8 mouse cellular contexts compared by ENCODE assay signal in the genomic region with DNA sequence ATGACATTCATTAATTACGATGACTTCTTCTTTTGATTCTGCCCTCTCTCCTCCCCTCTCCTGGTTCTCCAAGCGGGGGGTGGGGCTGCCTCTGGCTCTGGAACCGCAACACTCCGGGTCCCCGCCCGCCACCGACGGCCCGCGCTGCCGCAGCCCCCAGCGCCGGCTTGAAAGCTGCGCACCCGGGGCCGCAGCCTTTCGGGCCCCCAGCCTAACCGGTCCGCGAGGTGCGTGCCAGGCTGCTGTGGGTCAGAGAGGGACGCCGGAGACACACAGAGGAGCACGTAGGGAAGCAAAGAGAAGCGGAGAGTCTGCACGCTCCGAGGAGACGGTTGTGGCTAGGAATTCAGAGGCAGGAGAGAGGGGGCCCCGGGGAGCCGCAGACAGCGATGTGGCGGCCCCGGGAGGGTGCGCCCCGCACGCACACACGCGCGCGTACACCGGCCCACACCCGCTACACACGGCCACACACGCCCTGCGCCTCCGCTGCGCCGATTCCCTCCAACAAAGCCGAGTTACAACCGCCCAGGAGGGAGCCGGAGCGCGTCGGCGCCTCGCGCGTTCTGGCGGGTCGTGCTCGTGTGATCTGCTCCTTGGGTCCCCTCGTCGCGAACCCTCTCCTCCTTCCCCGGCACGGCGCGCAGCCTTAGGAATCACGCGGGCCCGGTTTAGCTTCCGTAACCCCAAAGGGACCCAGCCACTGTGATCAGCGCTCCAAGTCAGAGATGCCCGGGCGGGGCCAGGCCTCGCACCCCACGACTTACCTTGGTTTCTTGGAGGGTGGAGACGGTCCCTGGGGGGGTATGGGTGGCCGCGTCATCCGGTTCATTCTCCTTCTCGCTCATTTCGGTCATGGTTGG. TPM values are rescaled to one million over a fixed set of nuclear protein-coding genes. Genes with fewer than 3 reads are reported as not detected.
DNase-seq lines count a peak whose midpoint lies in the region; ATAC-seq and TF ChIP-seq lines count a peak whose summit lies in the region.

No protein-coding gene starts in this region.

- H3K36me3 ChIP-seq in liver, adult 2 months (ENCODE audit: control insufficient read depth, insufficient read depth, low read length): no peaks in the 10 kb centered on the region
- no peaks in the 10 kb centered on the region for H3K36me3 ChIP-seq in forebrain, embryonic 16.5 days (ENCODE audit: control insufficient read depth, insufficient read depth)
- no peaks in the 10 kb centered on the region for H3K36me3 ChIP-seq in liver, embryonic 15.5 days (replicated peaks)

- peak overlapping the region; percentile 41; the same call in 1 of the 2 replicates for H3K4me3 ChIP-seq in liver, adult 2 months (ENCODE audit: insufficient read depth, low read depth, low read length)
- peak overlapping the region; percentile 55 for H3K4me3 ChIP-seq in forebrain, embryonic 16.5 days (replicated peaks; ENCODE audit: low read length)
- peak overlapping the region; percentile 31 for H3K4me3 ChIP-seq in liver, embryonic 15.5 days (replicated peaks)

- no peak for TF ChIP-seq CTCF in liver, adult 2 months (IDR thresholded peaks at IDR 0.05; ENCODE audit: low read depth, low read length)
- TF ChIP-seq CTCF in brain, embryonic 14.5 days (IDR thresholded peaks at IDR 0.05; ENCODE audit: borderline replicate concordance, extremely low read depth, insufficient read depth, insufficient read length): no peak

- peaks cover 18% of the 10 kb centered on the region; the same call in 1 of the 2 replicates for H3K27me3 ChIP-seq in liver, adult 2 months (ENCODE audit: control insufficient read depth, insufficient read depth, low read length)
- H3K27me3 ChIP-seq in forebrain, embryonic 16.5 days (replicated peaks; ENCODE audit: control insufficient read depth, insufficient read depth, low read length): peaks cover 28% of the 10 kb centered on the region
- peaks cover 94% of the 10 kb centered on the region for H3K27me3 ChIP-seq in liver, embryonic 15.5 days

- no peak for TF ChIP-seq POLR2A in liver, adult 2 months (IDR thresholded peaks at IDR 0.05; ENCODE audit: extremely low read depth, insufficient read depth, low read length)
- no peak for TF ChIP-seq POLR2A in brain, embryonic 14.5 days (IDR thresholded peaks at IDR 0.05; ENCODE audit: borderline replicate concordance, extremely low read depth, insufficient read depth, insufficient read length, poor library complexity, severe bottlenecking)

- DNase-seq in liver, adult 2 months (ENCODE audit: extremely low read depth, low read depth, low spot score): no peak
- DNase-seq in liver: no peak
- DNase-seq in brain, embryonic 14.5 days (ENCODE audit: low read depth): peak; percentile 64
- peak; percentile 41 for DNase-seq in spleen, adult 12 weeks (ENCODE audit: low spot score)
- no peak for DNase-seq in layer of hippocampus, postnatal 10 days (ENCODE audit: low spot score in 2 of 2)
- DNase-seq in gastrocnemius, postnatal 4 days (ENCODE audit: low spot score in 2 of 2): no peak

- H3K9me3 ChIP-seq in forebrain, embryonic 16.5 days (ENCODE audit: control insufficient read depth, low read length): no peaks in the 10 kb centered on the region
- no peaks in the 10 kb centered on the region for H3K9me3 ChIP-seq in liver, embryonic 15.5 days (replicated peaks)

- ATAC-seq in forebrain, embryonic 16.5 days: peak; percentile 51
- no peak for ATAC-seq in liver, embryonic 15.5 days (ENCODE audit: insufficient read depth)

- H3K9ac ChIP-seq in liver, adult 2 months (ENCODE audit: low read depth, low read length): peak overlapping the region; percentile 28; the same call in 1 of the 2 replicates
- peak overlapping the region; percentile 65 for H3K9ac ChIP-seq in forebrain, embryonic 16.5 days (replicated peaks; ENCODE audit: low read depth, low read length)
- no peak overlapping the region for H3K9ac ChIP-seq in liver, embryonic 15.5 days

- H3K4me1 ChIP-seq in liver, adult 2 months (ENCODE audit: control insufficient read depth, insufficient read depth, low read length): no peaks in the 10 kb centered on the region
- peaks cover 35% of the 10 kb centered on the region for H3K4me1 ChIP-seq in forebrain, embryonic 16.5 days (replicated peaks; ENCODE audit: control insufficient read depth, insufficient read depth, low read length)
- H3K4me1 ChIP-seq in liver, embryonic 15.5 days (replicated peaks): peaks cover 10% of the 10 kb centered on the region; the same call in 1 of the 2 replicates

- peak overlapping the region; percentile 51 for H3K4me2 ChIP-seq in forebrain, embryonic 16.5 days (ENCODE audit: low read length)
- H3K4me2 ChIP-seq in liver, embryonic 15.5 days: peak overlapping the region; percentile 50

- no peaks in the 10 kb centered on the region for H3K79me2 ChIP-seq in liver, adult 2 months (ENCODE audit: control insufficient read depth, insufficient read depth, low read length)

- no peak overlapping the region for H3K27ac ChIP-seq in liver, adult 2 months (replicated peaks; ENCODE audit: insufficient read depth, low read depth, low read length)
- peak overlapping the region; percentile 58 for H3K27ac ChIP-seq in forebrain, embryonic 16.5 days (ENCODE audit: low read length)
- no peak overlapping the region for H3K27ac ChIP-seq in liver, embryonic 15.5 days (replicated peaks)

- WGBS in liver, adult 2 months: 3% methylated on average over 79 of the region's 83 CpGs
- WGBS in forebrain, embryonic 16.5 days: under 1% methylated on average over 83 of the region's 83 CpGs
- 2% methylated on average over 83 of the region's 83 CpGs for WGBS in liver, embryonic 15.5 days (ENCODE audit: insufficient replicate concordance)

RNA-seq across cellular contexts. Expression of a gene that starts 0.9 kb away (rescaled TPM):
- total RNA-seq in liver, adult 2 months (2014; rRNA removed): not detected in 2 replicates
- polyA plus RNA-seq in liver, adult 2 months (2012; rRNA removed): 0.02 TPM in 1 of 2 replicates, not detected in the other
- 1.8 and 5.5 TPM in 2 replicates for polyA plus RNA-seq in brain, embryonic 14.5 days (2012; rRNA removed)
- 3.4 and 5.4 TPM in 2 replicates for polyA plus RNA-seq in forebrain, embryonic 16.5 days (2015; fragmentation: Nextera tagmentation; extraction: Ambion mirVana)
- polyA plus RNA-seq in liver, embryonic 15.5 days (2015; fragmentation: Nextera tagmentation; extraction: Ambion mirVana): 0.06 TPM in 1 of 2 replicates, not detected in the other
- total RNA-seq in layer of hippocampus, postnatal 10 days (2021): 10 to 100 TPM; 13.0 to 14.9 TPM
- under 1 TPM; 0.54 to 0.60 TPM for total RNA-seq in gastrocnemius, postnatal 4 days (2021)

RNA-seq across cellular contexts. Expression of a gene that starts 25.8 kb away (rescaled TPM):
- total RNA-seq in liver, adult 2 months (2014; rRNA removed): 606 and 614 TPM in 2 replicates
- polyA plus RNA-seq in liver, adult 2 months (2012; rRNA removed): 224 and 235 TPM in 2 replicates
- polyA plus RNA-seq in brain, embryonic 14.5 days (2012; rRNA removed): 1,103 and 1,209 TPM in 2 replicates
- 652 and 659 TPM in 2 replicates for polyA plus RNA-seq in forebrain, embryonic 16.5 days (2015; fragmentation: Nextera tagmentation; extraction: Ambion mirVana)
- 535 and 549 TPM in 2 replicates for polyA plus RNA-seq in liver, embryonic 15.5 days (2015; fragmentation: Nextera tagmentation; extraction: Ambion mirVana)
- 100 to 1,000 TPM; 648 to 672 TPM for total RNA-seq in layer of hippocampus, postnatal 10 days (2021)
- total RNA-seq in gastrocnemius, postnatal 4 days (2021): 1,000 to 10,000 TPM; 1,153 to 1,224 TPM

RNA-seq across cellular contexts. Expression of a gene that starts 29.5 kb away (rescaled TPM):
- 0.37 and 0.54 TPM in 2 replicates for total RNA-seq in liver, adult 2 months (2014; rRNA removed)
- 0.81 and 0.84 TPM in 2 replicates for polyA plus RNA-seq in liver, adult 2 months (2012; rRNA removed)
- polyA plus RNA-seq in brain, embryonic 14.5 days (2012; rRNA removed): 60.8 and 90.1 TPM in 2 replicates
- polyA plus RNA-seq in forebrain, embryonic 16.5 days (2015; fragmentation: Nextera tagmentation; extraction: Ambion mirVana): 39.0 and 52.1 TPM in 2 replicates
- 1.1 and 1.6 TPM in 2 replicates for polyA plus RNA-seq in liver, embryonic 15.5 days (2015; fragmentation: Nextera tagmentation; extraction: Ambion mirVana)
- total RNA-seq in layer of hippocampus, postnatal 10 days (2021): 100 to 1,000 TPM; 118 TPM
- total RNA-seq in gastrocnemius, postnatal 4 days (2021): 100 to 1,000 TPM; 240 to 241 TPM

RNA-seq across cellular contexts. Expression of a gene that starts 56.4 kb away (rescaled TPM):
- 0.20 and 0.37 TPM in 2 replicates for total RNA-seq in liver, adult 2 months (2014; rRNA removed)
- polyA plus RNA-seq in liver, adult 2 months (2012; rRNA removed): 0.44 and 0.55 TPM in 2 replicates
- 0.89 and 1.1 TPM in 2 replicates for polyA plus RNA-seq in brain, embryonic 14.5 days (2012; rRNA removed)
- 4.6 and 6.4 TPM in 2 replicates for polyA plus RNA-seq in forebrain, embryonic 16.5 days (2015; fragmentation: Nextera tagmentation; extraction: Ambion mirVana)
- 7.4 and 8.3 TPM in 2 replicates for polyA plus RNA-seq in liver, embryonic 15.5 days (2015; fragmentation: Nextera tagmentation; extraction: Ambion mirVana)
- total RNA-seq in layer of hippocampus, postnatal 10 days (2021): 1 to 10 TPM; 2.0 to 2.1 TPM
- 1 to 10 TPM; 1.5 to 1.9 TPM for total RNA-seq in gastrocnemius, postnatal 4 days (2021)

Comparison
In these comparisons a context has a peak if more than half of its experiments do, and no peak if none do; other contexts are left out.
1. DNase-seq: peak in brain, embryonic 14.5 days (single experiment) and spleen, adult 12 weeks (single experiment); none in liver, adult 2 months (single experiment), liver (single experiment), layer of hippocampus, postnatal 10 days (0 of 2) and gastrocnemius, postnatal 4 days (0 of 2).
2. RNA of a gene that starts 29.5 kb away (polyA plus RNA-seq): 60.8 to 90.1 TPM in brain, embryonic 14.5 days and 39.0 to 52.1 TPM in forebrain, embryonic 16.5 days; 1.1 to 1.6 TPM in liver, embryonic 15.5 days and 0.81 to 0.84 TPM in liver, adult 2 months; every median in the first group is over 10 times any median in the second.
3. Peak in every context shown above with its lines, with median percentiles within 50 percentile points of each other: H3K4me3 ChIP-seq.